Mouse (Mus musculus) spleen, adult 2 months (tissue): Measurements from ENCODE around the gene Tdo2.

Experiments used
- CTCF ChIP-seq: fragments of 200-500 bp; IDR thresholded peaks from 2 replicates; pipeline ENCODE4 v1.5.1; 2011; ENCODE audit warnings: mild to moderate bottlenecking, inconsistent platforms; ENCODE audit not compliant: insufficient read depth, insufficient read length, insufficient replicate concordance; ENCODE audit errors: extremely low read depth
- POLR2A ChIP-seq: fragments of 200-500 bp; IDR thresholded peaks from 2 replicates; pipeline ENCODE4 v1.6.1; 2011; ENCODE audit warnings: low read depth, low read length, inconsistent platforms

GRCm38 (mm10) chr3:81922910-81923309 lies 53.1 kb downstream of the Tdo2 start:
- TF ChIP-seq CTCF (no peak), POLR2A (no peak)
